Mouse (Mus musculus) mouse trophoblast stem cell (cell line): Measurements from ENCODE around the gene Dock7.

Experiments
- in situ Hi-C, 2 experiments: fragments of 300-500 bp; cut with MseI, MboI; formaldehyde crosslinking; loops; 2 replicates in 1 of 2; 3 replicates in 1 of 2; pipeline ENCODE4 v1.15.1; 2025

Dock7 gene

GRCm38 (mm10) chr4:99121123-99121755 lies 524 bp upstream of the Dock7 start:
- in situ Hi-C loops, result no loop called here

GRCm38 (mm10) chr4:99119051-99119450 lies 1.7 kb downstream of the Dock7 start:
- in situ Hi-C loops, result no loop called here

- in situ Hi-C loops, result no loop called here
Observed at GRCm38 (mm10) chr4:99115797-99116196, 4.9 kb downstream of the Dock7 start.

- in situ Hi-C loops, result no loop called here
Observed at GRCm38 (mm10) chr4:99111670-99112069, 9.0 kb downstream of the Dock7 start.

- in situ Hi-C loops, result no loop called here
Observed at GRCm38 (mm10) chr4:99108817-99109216, 11.9 kb downstream of the Dock7 start.

- in situ Hi-C loops, result no loop called here
Observed at GRCm38 (mm10) chr4:99102846-99103245, 17.9 kb downstream of the Dock7 start.

DNA sequence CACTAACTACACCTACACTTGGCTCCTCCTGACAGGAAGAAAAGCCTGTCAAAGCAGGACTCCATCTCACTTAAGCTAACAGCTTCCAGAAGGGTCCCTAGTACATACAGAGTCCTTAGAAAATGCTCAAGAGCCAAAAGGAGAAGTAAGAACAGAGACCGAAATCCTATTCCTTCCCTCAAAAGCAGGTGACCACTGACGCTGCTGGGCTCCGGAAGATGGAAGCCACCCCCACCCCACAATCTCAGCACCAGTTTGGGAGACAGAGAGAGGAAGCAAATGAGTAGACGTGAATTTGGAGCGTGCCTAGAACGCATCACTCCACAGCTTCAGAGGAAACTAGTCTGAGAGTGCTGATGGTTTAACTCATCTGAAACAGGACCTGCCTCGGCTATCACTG lies 20.0 kb downstream of the Dock7 start:
- in situ Hi-C loops, result no loop called here

GRCm38 (mm10) chr4:99091777-99092176 lies 28.9 kb downstream of the Dock7 start:
- in situ Hi-C loops, result no loop called here

GRCm38 (mm10) chr4:99091151-99091701 lies 29.5 kb downstream of the Dock7 start:
- in situ Hi-C loops, result no loop called here

- in situ Hi-C loops, result no loop called here
Observed at GRCm38 (mm10) chr4:99087760-99088485, 32.8 kb downstream of the Dock7 start.

- in situ Hi-C loops, result no loop called here
Observed at GRCm38 (mm10) chr4:99083862-99084261, 36.9 kb downstream of the Dock7 start.

- in situ Hi-C loops, result no loop called here
Observed at GRCm38 (mm10) chr4:99081169-99081568, 39.5 kb downstream of the Dock7 start.

GRCm38 (mm10) chr4:99078005-99078404 lies 42.7 kb downstream of the Dock7 start:
- in situ Hi-C loops, result no loop called here

DNA sequence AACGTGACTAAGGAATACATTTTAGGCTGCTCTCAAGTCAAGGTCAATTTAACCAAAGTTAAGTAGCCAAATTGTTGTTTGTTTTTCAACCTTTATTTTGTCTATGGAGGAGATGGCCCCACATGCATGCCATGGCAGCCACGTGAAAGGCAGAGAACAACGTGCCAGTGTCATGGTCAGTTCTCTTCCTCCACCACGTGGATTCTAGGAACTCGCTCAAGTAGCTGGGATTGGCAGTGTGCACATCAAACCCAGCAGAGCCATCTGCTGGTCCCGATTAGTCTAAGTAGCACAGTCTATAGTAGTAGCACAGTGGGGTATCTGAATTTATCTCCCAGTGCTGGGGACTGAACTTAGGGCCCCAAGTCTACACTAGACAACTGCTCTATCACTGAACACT lies 51.9 kb downstream of the Dock7 start:
- in situ Hi-C loops, result no loop called here

- in situ Hi-C loops, result no loop called here
Observed at GRCm38 (mm10) chr4:99064524-99064923, 56.2 kb downstream of the Dock7 start.

GRCm38 (mm10) chr4:99048581-99048980 lies 72.1 kb downstream of the Dock7 start:
- in situ Hi-C loops, result no loop called here

DNA sequence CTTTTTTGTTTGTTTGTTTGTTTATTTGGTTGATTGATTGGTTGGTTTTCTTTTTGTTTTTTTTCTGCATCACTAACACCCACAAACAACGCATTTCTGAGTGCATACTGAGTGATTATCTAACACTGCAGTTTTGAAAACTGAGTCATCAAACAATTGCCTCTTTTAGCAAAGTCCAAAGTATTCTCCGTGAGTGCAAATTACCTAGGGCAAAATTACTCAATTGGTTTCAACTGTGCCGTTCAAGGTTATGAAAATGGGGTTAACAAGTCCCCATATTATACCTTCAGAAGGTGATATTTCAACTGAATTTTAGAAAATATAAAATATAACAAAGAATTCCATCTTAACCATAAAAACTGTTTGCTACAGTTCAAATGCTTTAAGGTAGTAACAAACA lies 74.2 kb downstream of the Dock7 start:
- in situ Hi-C loops, result no loop called here

GRCm38 (mm10) chr4:99044854-99045253 lies 75.9 kb downstream of the Dock7 start:
- in situ Hi-C loops, result no loop called here

DNA sequence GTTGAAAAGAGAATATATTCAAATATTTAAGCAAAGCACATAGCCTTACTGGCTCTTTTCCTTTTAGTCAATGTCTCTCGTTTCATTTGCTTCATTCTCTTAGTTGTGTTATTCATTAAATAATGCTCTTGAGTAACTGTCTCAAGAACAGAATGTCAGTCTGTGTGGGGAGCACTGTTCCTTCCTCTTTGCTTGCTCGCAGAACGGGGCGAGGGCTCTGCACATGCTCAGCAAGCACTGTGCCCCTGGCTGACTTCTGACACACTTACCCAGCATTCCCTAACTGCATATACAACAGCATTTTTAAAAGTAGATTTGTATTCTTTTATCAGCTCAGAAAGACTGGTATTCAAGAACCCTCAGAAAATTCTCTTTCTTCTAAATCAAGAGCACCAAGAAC lies 87.8 kb downstream of the Dock7 start:
- in situ Hi-C loops, result no loop called here

GRCm38 (mm10) chr4:99030686-99031085 lies 90.0 kb downstream of the Dock7 start, which contains the start of gene Angptl3:
TSS of gene Angptl3 (plus strand) at chr4:99030954.
- in situ Hi-C loops, result no loop called here

DNA sequence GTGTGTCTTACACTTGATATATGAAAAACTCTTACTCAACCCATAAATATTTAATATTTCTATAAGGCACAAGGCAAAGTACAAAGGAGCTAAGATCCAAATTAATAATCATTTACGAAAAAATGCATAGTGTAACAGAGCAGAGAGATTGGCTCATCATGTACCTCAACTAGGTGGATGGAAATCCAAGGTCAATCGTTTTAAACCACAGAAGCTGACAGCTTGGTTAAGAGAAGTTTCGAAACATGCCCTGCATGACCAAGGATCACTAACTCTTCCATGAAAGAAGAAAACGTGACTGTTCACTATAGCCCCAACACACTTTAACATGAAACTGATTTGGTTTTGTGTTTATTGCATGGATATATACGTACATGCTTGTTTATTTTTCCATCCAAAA lies 92.3 kb downstream of the Dock7 start:
- in situ Hi-C loops, result no loop called here

DNA sequence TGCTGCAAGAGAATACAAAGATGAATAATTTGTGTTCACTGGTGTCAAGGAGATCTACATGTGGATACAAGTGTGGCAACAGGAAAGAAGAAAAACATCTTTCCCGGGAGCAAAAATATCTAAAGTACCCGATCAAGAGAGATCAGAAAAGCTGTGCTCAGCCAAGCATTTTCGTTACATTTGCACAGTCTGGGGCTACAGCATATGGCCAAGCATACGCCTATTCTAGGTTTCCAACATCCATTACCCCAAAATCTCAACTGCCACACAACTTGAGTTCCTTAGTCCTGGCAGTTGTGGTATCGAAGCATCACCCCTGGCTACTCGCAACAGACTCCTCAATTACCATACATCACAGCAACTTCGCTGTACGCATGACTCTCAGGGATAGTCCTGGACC lies 98.5 kb downstream of the Dock7 start:
- in situ Hi-C loops, result no loop called here

DNA sequence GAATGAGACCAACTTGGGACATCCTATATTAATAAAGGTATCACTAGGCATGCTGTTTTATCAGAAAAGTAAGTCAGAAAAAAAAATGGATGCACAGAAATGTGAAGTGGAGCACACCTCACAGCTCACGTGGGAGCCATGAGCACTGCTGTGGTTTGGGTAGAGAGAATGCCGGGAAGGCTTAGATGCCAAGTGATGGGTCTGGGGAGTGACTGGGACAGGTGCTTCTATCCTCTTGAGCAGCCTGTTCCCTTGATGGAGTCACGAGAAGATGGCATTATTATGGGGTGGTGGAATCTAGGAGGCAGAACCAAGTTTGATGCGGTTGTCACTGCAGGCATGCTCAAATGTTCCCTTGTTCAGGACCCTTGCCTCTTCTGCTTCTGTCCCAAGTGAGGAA lies 109.7 kb downstream of the Dock7 start:
- in situ Hi-C loops, result no loop called here
